Mouse (Mus musculus) adrenal gland, postnatal 36 days (tissue): ENCODE measurements at regions not wholly inside any gene's neighbourhood (a gene's known extent, or its start where the extent isn't known, plus 50 kb on each side); places are given as distances from the start of the nearest gene placed in this dataset.
A peak's percentile ranks its signal among the peaks of the same experiment; 100 is the strongest.
"Not testable (repeated sequence)": the region's sequence is repeated elsewhere in the genome, so short reads cannot be mapped to it uniquely, and the experiment has no call there.

ENCODE experiments used
- DNase-seq, 2 experiments: peaks; one replicate each; pipeline ENCODE4 v3.0.0; 2021; ENCODE audit warnings: mixed read lengths in 1 of 2

DNA sequence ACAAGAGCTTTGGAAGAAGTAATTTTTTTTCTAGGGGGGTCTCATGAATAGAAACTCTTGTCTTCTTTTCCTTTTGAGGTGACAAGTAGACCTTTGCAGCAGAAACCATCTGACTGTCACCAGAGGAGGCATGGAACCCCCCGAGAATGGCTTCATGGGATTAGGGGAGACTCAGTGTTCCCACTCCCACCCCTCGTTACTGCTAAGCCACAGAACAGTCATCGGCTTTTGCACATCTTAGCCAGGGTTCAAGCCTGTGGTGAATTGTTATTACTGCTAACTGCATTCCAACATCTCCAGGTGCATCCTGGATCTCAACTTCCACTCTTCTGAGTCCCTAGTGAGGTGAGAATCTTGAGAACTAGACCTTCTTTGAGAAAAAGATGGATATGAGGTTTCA is 180.9 kb downstream of the Enc1 start:
- DNase-seq = no peak

DNA sequence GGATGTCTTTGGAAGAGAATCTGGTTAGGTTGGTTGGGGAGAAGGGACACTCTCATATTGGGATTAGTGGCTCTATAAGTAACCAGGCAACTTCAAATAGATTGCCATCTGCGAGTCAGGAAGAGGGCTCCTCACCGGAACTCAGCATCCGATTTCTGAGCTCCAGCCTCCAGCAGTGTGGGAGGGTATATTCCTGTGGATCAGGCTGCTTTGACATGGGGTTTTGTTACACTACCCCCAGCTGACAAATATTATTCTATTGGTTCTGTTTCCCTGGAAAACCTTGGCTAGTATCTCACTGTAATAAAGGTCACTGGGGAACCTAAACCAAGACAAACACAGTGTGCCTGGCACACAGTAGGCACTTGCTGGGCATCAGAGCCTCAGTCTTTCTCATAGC is 179.9 kb downstream of the Enc1 start:
- no peak for DNase-seq

DNA sequence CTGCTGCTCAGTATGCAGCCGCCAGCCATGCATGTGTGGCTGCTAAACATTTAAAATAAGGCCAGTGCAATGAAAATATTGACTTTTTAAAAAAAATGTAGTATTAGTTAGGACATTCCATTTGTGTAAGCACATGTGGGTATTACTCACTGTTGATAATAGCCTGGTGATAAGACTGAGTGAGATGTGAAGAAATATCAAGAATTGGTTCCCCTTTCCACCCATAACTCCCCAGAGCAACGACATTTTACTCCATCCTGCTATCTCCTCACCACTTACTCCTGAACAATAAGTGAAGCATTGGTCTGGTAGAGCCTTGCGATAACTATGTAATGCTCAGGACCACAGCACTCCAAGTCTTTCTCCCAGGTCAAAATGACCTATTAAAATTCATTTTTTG is 178.2 kb downstream of the Enc1 start:
- no peak for DNase-seq

DNA sequence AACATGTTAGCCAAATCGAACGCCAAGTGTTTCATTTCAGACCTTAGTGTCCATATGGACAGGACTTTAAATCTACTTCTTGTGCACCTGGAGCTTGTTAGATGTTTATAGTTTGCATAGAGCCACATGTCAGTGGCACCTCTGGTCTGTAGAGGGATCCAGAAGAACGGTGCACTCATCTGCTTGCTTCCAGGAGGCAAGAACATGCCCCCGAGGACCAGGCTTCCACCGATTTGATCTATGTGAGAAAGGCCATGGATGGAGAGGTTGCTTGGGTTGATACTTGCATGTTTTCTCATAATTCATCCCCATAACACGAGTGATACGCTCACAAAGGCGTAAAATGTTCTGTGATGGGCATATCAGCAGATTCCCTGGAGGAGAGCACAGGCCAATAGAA is 177.8 kb downstream of the Enc1 start:
- DNase-seq = no peak

DNA sequence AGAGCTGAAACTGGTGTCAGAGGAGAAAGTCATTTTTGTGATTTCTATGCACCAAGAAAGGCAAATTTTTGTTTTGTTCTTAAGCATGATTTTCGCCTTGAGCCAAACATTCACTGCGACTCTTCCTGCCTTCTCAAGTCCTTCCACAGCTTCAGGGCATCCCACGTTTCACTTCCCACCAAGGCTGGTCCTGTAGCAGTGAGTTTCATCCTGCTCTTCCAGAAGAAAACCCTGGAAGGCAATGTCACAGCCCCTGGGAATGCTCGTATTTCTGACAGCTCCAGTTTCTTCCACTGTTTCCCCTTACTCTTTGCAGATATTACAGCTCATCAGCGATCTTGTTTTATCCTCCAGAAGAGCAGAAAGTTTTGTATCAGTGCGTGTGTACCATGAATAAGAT is 177.2 kb downstream of the Enc1 start:
- DNase-seq = no peak

DNA sequence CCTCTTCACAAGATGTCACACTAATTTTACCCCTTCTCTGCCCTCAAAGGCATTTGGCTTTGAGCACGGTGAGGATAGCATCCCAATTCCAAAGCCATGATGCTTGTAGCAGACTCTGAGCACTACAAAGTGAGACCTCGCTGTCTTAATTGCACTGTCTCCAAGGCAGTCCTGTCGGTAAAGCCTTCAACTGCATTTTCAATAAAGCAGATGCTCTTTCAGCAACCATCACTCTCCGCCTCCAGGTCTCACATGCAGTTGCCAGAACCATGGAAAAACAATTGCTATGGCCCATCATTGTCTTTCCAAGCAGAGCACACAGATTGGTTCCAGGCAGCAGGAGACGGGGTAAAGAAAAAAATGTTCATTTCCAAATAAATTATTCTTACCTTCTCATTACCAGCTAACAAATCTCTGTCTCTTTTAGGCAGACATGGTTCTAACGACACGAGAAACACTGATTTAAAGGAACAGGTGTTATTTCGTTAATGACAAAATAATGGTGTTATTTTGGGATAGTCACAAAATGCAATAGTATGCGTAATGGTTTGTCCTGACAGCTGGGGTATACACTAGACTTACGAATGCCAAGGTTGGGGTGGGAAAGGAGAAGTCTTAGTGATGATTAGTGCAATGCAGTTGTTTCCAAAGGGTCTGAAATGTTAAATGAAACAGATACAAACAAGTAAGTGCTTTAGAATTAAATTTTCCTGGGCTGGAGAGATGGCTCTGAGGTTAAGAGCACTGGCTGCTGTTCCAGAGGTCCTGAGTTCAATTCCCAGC is 175.2 kb downstream of the Enc1 start:
- DNase-seq = no peak

DNA sequence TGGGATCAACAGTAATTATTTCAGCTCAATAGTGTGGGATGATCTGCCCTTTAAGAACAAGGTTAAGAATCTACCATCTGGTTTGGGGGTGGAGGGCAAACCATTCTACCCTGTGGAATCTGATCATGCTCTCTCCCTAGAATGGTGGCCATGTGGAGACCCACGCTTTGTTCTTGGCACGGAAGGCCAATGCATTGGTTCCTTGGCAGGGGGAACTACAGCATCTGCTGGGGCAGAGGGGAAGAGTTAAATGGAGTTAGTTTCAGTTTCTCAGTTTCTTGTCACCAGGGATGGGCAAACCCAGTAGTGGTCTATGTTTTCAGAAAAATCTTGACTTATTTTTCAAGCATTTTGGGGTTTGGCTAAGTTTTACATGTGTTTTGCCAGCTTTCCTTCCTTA is 174.5 kb downstream of the Enc1 start:
- no peak for DNase-seq

DNA sequence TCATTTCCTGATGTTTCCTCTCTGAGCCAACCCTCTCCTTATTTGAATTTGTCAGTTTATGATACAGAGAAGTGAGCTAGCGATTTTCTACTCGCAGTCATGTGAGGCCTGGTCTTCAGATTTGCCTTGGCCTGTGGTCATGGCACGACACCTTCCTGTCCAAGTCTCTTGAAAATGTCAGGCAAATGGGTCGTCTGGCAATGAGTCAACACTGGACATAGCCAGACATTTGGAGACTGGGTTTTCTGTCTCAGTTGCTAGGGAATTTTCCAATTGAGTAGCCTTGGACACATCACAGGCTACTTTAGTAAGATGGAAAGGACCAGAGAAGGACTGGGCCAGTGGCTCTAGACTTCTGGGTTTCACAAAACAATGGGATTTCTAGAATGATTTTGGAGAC is 171.2 kb downstream of the Enc1 start:
- DNase-seq = no peak

DNA sequence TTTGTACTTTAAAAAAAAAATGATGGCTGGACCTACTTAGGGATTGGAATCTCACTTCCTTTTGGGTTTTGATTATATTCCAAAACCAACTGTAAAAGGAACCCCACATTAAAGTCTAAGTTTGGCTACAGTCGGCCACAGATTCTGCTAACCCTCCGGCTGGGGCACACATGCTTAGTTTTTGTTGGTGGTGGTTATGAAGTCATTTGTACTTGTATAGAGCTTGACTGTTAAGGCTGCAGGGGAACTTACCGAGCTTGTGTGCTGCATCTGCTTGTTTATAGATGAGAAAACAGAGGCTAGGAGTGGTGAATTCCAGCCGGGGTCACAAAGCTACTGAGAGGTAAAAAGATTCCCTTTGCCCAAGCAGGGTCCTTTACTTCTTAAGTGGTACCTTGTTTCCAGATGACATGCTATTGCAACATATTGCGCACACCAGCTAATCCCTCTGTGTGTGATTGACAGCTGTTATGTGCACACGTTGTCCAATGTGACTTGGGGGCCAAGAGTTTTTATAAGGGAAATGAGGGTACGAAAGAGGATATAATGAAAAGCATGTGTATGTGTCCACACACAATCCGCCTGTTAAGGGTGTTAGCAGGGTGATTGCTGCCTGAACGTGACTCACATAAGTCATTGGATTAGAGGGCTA is 169.8 kb downstream of the Enc1 start:
- DNase-seq = no peak

DNA sequence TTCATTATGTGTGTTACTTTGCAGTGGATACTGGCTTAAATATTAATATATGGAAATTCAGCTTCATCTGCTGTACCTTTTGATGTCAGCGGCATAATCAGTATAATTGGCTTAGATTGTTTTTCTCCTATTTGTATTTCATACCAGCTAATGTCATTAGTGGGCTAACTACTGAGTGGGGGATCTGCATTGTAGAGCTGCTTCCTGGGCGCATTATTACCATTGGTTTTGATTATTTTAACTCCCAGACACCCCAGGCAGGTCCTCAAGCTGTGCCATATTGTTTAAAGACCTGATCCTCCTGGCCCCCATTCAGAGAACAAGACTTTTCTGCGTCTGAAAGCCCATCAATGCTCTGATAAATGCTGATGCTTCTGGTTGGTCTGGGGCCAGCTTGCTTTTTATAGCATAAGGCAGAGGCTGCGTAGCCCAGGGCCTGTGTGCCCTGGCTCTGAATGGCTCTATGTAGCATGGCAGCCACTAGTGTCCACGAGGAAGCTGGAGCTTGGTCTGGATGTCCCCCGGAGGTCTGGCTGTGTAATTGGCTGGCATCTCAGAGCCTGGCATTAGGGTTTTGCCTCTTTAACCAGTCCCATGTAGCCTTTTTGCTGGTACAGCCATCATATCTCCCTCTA is 169.1 kb downstream of the Enc1 start:
- no peak for DNase-seq

DNA sequence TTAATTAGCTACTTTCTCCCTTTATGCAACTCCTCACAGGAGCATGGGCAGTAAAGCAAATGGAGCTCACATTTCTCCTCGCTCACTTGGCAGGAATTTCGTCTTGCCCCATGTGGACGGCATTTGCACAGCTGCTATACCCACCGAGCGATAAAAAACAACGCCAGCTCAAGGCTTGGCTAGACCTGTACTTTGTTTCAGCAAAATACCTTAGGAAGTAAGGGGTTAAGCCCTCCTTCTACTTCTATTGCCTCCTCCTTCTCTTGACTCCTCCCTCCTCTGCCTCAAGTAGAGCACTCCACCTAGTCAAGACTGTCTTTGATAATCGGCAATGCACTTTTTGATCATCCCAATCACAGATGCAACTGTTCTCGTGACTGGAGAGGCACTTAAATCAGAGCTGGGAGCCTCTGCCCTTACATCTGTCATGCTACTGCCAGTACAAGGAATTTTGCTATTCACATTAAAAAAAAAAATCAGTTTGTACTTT is 168.4 kb downstream of the Enc1 start:
- DNase-seq = no peak

DNA sequence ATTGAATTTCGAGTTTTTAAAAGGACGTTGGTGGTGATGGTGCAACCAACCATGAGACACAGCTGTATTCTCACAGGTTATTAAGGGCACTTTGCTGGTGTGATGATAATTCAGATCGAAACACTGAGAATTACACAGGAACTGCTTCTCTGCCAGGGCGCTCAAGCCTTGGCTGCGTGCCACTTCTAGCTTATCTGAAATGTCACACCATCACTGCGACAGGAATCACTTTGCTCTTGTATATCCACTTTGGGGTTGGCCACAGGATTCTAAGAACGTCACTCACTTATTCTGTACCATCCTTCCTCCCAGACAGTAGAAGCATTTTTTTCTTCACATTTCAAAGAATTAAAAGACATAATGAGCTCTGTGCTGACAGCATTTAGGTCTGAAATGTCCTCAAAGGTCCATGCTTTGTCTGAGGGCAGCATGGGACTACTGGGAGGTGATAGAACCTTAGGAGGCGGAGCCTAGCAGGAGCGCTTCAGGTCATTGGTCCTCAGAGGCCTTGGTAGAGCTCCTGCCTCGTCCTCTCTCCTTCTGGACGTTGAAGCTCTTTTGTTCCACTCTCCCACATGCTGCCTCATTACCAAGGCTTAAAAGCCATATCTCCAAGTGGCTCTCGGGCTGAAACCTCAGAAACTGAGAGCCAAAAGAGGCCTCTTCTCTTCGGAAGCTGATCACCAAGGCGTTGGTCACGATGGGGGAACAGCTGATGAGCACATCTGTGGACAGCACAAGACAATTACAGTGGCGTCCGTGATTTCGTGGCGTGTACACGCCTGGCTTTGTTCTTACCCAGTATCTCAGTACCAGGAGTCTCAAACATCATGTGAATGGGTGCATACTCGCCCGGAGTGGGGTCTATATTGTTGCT is 167.7 kb downstream of the Enc1 start:
- DNase-seq = peak; percentile 40 to 52

DNA sequence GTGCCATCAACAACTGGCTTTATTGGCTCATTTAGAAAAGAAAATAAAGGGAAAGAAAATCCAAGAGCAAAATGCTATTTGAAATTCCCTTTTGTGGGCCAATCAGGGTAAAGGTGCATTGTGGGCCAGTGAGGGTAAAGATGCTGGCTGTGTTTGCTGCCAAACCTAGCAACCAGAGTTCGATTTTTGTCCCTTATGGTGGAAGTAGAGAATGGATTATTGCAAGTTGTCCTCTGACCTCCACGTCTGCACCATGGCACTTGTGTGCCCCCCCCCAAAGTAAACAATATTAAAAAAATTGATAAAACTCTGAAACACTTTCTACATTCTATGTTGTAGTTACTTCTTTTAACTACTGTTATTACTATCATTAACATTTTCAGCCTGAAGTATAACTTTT is 166.9 kb downstream of the Enc1 start:
- no peak for DNase-seq

DNA sequence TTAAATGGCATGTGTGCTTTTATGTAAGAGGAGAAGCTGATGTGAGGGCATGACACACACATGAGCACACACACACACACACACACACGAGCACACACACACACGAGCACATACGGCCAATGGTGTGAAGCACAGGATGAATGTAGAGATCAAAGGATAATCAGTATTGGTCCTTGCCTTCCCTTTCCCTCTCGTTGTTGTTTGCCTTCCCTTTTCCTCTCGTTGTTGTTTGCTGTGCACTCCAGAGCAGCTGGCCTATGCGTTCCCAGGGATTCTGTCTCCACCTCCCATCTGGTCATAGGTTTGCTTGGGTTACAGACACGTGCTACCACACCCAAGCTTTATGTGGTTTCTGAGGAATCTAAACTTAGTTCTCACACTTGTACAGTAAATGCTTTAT is 165.8 kb downstream of the Enc1 start:
- no peak for DNase-seq

DNA sequence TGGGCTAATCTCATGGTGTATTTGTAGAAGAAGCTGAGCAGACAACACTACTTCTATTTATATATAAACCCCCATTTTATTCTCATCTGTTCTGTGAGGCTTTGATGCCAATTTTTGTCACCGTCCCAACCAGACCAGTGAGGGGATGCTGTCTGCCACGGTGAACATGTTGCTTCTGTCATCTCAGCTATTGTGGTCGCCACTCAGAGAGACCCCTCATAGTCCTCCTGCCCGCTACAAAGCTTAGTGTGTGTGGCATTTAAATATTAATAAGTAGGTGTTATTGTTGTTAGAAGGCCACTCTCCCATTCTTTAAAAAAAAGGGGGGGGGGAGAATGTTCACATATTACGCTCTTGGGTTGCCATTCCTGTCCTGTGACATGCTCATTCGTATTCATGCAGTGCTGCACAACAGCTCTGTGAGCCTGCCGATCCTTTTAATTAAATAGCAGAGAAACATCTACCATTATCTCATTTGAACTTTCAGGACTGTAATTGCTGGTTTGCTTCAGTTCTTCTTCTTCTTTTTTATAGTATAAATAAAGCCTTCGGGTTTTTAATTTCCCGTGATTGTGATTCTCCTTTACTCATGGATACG is 161.4 kb downstream of the Enc1 start:
- DNase-seq = no peak

DNA sequence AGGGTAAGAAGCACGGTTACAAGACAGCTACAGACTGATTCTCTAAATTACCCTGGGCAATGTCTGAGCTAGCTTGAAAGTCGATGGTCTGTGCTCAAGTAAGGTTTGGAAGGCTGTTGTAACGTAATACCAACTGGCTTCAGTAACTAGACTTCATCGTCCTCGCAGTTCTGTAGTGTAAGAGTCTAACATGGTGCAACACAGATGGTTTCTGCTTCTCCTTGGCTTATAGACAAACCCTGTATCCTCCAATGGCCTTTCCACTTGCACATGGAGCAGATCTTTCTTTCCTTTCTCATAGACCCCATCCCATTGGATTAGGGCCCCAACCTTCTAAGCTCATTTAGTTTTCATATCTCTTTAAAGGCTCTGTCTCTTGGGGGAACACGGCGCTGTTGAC is 160.7 kb downstream of the Enc1 start:
- no peak for DNase-seq

DNA sequence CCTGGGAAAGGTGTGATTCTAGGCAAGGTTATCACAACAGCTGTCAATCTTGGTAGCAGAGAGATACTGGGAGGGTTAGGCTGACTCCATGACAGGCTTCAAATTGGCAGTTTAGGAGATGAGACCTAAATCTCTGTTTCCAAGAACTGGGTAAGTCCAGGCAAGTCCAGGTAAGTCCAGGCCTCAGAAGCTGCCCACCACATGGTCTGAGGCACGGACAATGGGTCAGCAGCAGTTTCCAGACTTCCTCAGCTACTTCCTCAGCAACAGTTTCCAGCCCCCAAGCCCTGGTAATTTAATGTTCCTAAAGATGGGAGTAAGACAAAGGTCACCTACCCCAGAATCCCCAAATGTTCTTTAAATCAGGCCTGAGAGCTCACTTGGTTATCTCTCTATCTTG is 157.1 kb downstream of the Enc1 start:
- no peak for DNase-seq

DNA sequence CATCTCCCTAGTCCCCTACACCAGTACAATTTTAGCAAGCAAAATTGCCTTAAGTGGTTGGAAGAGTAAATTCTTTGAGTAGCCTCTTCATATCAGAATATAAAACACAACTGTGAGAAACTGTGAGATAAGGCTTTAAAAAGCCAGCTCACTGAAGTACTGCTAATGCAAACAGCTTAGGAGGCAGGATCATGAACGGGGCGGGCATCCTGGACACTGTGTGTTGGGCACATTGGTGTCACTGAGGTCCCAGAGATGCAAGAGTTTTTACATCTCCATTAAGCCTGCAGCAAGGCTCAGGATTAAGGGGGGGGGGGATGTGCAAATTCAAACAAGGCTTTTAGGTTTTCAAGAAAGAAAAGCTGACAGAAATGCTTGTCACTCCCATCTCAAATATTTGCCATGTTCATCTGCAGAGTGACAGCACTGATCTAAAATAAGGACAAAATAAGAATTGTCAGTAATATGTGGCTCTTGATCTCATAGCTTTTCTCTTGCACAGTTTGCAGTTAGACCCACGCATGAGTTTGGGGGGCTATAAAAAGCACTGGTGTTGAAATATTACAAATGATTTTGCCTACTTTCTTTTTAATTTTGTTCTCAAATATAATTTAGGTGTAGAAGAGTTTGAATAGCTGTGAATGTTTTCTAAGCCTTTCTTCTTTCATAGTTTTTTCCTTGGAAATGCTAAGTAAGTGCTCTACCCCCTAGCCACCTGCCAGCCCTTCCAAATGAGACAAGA is 156.2 kb downstream of the Enc1 start:
- no peak for DNase-seq

DNA sequence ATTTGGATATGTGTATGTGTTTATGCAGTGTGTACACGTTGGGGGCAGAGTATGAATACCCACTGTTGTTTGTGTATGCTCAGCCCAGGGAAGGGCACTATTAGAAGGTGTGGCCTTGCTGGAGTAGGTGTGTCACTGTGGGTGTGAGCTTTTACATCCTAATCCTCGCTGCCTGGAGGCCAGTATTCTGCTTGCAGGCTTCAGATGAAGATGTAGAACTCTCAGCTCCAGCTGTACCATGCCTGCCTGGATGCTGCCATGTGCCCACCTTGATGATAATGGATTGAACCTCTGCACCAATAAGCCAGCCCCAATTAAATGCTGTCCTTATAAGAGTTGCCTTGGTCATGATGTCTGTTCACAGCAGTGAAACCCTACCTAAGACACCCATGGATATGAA is 155.4 kb downstream of the Enc1 start:
- not testable (repeated sequence) for DNase-seq

DNA sequence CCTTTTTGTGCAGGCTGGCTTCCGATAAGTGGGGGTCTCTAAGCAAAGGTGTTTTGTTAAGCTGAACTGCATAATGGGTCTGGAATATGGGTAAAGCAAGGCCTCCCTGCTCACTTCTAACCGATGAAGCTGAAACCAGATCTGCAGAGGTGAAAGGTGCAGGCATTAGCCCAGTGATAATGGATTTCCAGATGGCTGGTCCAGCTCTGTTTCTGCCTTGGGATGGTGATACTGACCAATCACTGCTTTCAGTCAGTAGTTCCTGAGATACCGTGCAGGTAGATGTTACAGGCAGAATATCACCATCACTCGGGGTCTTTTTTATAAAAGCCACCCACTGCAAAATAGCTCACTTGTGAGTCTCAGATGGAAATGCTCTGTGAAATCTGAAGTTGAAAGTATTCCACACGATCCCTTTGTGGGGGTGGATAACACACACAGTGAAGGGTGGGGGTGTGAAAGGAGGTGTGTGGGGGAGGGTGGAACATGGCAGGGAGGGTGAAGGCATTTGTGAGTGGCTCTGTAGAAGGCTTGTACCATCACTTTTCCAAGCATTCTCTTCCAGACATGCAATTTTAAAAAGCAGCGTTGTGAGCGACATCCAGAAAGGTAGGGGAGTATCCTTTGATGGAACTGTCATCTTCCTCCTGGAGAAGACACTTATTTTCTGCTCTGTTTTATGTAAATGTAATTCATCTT is 154.0 kb downstream of the Enc1 start:
- no peak for DNase-seq

DNA sequence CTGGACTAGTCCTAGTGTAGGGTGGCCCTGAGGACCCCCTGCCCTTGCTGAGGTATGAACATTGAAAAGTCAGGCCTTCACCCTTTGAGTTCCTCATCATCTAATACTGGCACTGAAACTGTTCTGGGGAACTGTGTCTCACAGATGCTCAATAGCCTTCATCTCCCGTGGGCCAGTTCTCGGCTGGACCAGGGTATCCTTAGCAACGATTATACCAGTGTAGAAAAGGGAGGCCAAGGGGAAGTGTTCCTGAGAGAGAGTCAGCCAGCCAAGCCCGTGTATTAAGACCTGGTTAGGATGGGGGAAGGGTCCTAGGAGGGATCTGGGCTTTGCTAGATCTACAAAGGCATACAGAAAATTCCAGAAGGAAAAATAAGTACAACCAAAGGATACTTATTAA is 153.2 kb downstream of the Enc1 start:
- no peak for DNase-seq
